8 mouse cellular contexts compared by ENCODE assay signal in genomic region chr10:41505446-41505845, GRCm38 (mm10). TPM values are rescaled to one million over a fixed set of nuclear protein-coding genes. Genes with fewer than 3 reads are reported as not detected.
DNase-seq lines count a peak whose midpoint lies in the region; ATAC-seq lines count a peak whose summit lies in the region.
"Not testable (repeated sequence)": the region's sequence is repeated elsewhere in the genome, so short reads cannot be mapped to it uniquely, and the experiment has no call there.

No protein-coding gene starts in this region.

- H3K9ac ChIP-seq in hindbrain, embryonic 15.5 days: 0 out of 2 replicates have a peak overlapping the region, but pooled peaks have one; percentile 1

- 3% methylated on average over 3 of the region's 3 CpGs for WGBS in hindbrain, embryonic 15.5 days

- H3K4me2 ChIP-seq in hindbrain, embryonic 15.5 days: not testable (repeated sequence)

- peak; percentile 93 for DNase-seq in NIH3T3 (ENCODE audit: low read depth)
- DNase-seq in cerebellum, adult 9-11 months: peak; percentile 85
- DNase-seq in layer of hippocampus, adult 9-10 months (ENCODE audit: low spot score): peak; percentile 53
- DNase-seq in lung, postnatal 25 days (ENCODE audit: low spot score): peak; percentile 85
- DNase-seq in retina, adult 2 months (ENCODE audit: low read depth, low spot score): peak; percentile 53
- DNase-seq in urinary bladder, postnatal 14 days (ENCODE audit: low spot score): peak; percentile 70

- H3K4me3 ChIP-seq in hindbrain, embryonic 15.5 days: not testable (repeated sequence)

- not testable (repeated sequence) for H3K36me3 ChIP-seq in hindbrain, embryonic 15.5 days

- H3K9me3 ChIP-seq in hindbrain, embryonic 15.5 days: not testable (repeated sequence)

- not testable (repeated sequence) for H3K4me1 ChIP-seq in hindbrain, embryonic 15.5 days (replicated peaks)

- not testable (repeated sequence) for H3K27ac ChIP-seq in hindbrain, embryonic 15.5 days (replicated peaks)

- not testable (repeated sequence) for H3K27me3 ChIP-seq in hindbrain, embryonic 15.5 days

- ATAC-seq in frontal cortex, adult (ENCODE audit: low TSS enrichment): peak; percentile 93
- peak; percentile 82 for ATAC-seq in hindbrain, embryonic 15.5 days (ENCODE audit: low FRiP score, low read depth)

RNA-seq across cellular contexts. Expression of gene Cd164, which starts 13.8 kb away (rescaled TPM):
- polyA plus RNA-seq in hindbrain, embryonic 15.5 days (2015; fragmentation: Nextera tagmentation; extraction: Ambion mirVana): 53.4 and 55.4 TPM in 2 replicates

RNA-seq across cellular contexts. Expression of gene Ppil6, which starts 15.2 kb away (rescaled TPM):
- polyA plus RNA-seq in hindbrain, embryonic 15.5 days (2015; fragmentation: Nextera tagmentation; extraction: Ambion mirVana): 3.7 and 4.5 TPM in 2 replicates

RNA-seq across cellular contexts. Expression of gene Smpd2, which starts 15.3 kb away (rescaled TPM):
- 45.6 and 48.3 TPM in 2 replicates for polyA plus RNA-seq in hindbrain, embryonic 15.5 days (2015; fragmentation: Nextera tagmentation; extraction: Ambion mirVana)

RNA-seq across cellular contexts. Expression of gene Mical1, which starts 29.3 kb away (rescaled TPM):
- 24.6 and 29.1 TPM in 2 replicates for polyA plus RNA-seq in hindbrain, embryonic 15.5 days (2015; fragmentation: Nextera tagmentation; extraction: Ambion mirVana)

RNA-seq across cellular contexts. Expression of gene Zbtb24, which starts 55.3 kb away (rescaled TPM):
- 18.3 and 19.5 TPM in 2 replicates for polyA plus RNA-seq in hindbrain, embryonic 15.5 days (2015; fragmentation: Nextera tagmentation; extraction: Ambion mirVana)
